Mouse (Mus musculus): ENCODE measurements around the gene Ippk.

Gene Ippk

DNA sequence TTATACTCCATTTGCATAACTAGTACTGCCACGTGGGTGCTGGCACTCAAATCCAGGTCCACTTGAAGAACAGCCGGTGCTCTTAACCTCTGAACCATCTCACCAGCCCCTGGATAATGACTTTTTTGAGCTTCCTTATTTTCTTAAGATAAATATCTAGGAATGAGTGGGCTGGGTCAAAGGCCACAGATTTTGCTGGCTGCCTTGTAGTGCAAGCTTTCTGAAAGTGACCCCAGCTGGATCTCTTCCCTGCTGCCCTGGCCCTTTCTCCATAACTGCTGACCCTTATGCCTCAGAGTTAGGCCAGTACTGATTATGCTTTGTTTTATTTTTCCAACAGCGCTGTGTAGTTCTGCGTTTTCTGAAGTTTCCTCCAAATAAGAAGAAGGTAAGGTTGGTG is 9.5 kb downstream of the Ippk start:
- DNase-seq (ENCODE audit: low spot score in 2 of 2), result no peak

DNA sequence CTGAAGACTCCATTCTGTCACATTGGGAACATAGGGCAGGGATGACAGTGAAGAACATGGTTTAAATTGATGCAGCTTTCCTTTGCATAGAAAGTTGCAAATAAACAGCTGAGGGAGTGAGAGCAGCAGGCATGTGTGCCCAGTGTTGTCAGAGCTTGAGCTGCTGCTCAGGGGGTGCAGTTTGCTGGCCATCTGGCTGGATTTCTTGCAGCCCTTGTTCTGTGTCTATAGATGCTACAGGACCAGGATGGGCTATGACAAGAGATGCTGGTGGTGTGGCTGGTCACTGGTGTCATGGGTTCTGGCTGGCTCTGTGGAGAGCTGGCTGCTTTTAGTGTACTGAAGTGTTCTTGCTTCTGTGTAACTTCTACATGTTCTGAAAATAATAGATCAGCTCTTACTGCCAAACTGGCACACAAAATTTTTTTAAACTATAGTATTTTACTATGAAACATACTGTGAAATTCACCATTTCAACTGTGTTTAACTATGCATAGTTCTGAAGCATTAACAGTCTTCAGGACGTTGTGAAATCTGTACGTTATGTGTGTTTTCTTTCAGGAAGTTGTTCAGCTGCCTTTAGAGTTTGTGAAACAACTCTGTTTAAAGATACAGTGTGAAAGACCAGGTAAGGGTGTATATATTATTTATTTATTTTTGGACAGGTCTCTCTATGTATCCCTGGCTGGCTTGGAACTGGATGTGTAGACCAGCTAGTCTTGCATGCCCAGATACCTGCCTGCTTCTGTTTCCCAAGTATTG is 12.4 kb downstream of the Ippk start:
- no peak for DNase-seq (ENCODE audit: low spot score in 2 of 2)

DNA sequence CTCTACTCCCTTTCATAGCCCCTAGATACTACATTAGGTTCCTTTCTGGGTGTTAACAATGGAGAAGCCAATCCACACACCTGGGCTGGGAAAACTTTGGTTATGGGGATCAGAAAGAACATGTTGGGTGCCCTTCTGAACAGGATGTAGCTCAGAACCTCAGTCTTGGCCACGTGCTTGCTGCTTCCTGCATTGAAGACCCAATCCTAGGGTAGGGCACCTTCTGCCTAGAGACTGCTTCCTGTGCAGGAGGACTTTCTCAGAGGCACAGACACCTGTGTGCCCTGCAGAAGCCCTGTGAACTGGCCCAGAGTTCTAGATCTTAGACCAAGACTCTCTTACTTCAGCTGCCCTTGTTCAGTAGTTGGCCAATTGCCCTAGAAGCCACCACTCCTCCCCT is 14.7 kb downstream of the Ippk start:
- DNase-seq (ENCODE audit: low spot score in 2 of 2), result no peak

DNA sequence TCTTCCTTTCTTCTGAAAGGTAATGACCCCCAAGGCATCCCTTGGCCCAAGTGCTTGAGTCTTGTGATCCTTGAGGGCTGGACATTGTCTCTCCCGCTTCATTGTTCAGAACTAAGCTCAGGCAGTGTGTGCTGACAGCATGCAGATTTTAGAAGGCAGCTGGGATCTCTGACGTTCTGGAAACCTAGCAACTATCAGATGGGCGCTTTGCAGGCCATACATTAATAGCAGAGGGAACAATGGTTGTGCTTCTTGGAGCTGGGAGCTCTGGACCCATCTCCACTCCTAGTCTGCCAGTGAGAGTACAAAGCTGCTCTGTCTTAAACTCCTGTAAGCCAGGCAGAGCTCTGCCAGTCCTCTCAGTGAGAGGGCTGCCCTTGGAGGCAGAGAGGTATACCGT is 15.1 kb downstream of the Ippk start:
- DNase-seq (ENCODE audit: low spot score in 2 of 2), result no peak

DNA sequence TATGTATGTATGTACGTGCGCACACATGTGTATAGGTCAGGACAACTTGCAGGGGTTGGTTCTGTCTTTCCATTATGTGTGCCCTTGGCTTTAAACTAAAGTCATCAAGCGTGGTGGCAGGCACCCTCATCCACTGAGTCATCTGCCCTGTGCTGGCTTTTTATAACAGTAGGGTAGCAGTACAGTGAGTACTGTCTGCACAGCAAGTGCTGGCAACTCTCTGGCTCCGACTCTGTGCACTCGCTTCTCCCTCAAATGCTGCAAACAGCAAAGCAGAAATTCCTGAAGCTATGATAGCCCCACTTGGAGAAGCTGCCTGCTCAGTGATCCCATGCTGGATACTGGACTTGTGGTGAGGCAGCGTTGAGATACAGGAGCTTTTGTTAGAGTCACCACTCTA is 23.4 kb downstream of the Ippk start:
- DNase-seq (ENCODE audit: low spot score in 2 of 2), result no peak

DNA sequence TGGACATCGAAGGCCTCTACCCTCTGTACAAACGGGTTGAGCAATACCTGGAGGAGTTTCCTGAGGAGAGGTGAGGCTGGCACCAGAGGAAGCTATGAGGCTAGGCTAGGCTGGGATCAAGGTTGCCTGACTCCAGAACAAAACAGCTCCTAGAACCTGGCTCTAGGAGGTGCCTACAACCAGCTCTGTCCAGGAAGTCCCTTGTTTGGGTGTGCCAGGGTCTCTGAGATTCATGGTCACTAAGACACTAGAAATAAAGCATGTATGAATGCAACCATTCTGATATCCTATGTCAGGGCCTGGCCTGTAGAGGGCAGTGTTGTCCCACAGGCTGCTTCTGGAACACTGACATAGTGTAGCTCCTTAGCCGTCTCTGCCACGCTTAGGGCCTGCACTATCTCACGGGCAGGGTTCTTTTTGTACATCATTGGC is 28.3 kb downstream of the Ippk start:
- DNase-seq (ENCODE audit: low spot score in 2 of 2), result peak; percentile 64 to 77

DNA sequence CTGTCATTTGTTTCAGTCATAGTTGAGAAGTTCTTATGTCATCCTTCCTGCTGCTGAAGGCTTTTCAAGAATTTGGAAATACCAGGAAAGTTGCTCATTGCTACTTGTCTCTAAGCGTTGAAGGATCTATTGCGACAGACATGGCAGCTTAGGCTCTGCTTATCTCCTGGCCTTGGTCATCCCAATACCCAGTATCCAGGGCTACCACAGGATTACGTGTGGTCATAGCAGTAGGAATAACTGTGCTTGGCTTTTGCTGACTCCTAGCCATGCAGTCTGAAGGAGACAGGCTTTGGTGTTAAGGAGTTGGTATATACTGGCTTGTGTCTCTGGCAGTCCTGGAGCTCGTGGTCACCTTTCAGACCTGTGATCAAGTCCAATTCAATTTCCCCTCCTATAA is 39.2 kb downstream of the Ippk start:
- DNase-seq (ENCODE audit: low spot score in 2 of 2), result peak; percentile 67 to 69

DNA sequence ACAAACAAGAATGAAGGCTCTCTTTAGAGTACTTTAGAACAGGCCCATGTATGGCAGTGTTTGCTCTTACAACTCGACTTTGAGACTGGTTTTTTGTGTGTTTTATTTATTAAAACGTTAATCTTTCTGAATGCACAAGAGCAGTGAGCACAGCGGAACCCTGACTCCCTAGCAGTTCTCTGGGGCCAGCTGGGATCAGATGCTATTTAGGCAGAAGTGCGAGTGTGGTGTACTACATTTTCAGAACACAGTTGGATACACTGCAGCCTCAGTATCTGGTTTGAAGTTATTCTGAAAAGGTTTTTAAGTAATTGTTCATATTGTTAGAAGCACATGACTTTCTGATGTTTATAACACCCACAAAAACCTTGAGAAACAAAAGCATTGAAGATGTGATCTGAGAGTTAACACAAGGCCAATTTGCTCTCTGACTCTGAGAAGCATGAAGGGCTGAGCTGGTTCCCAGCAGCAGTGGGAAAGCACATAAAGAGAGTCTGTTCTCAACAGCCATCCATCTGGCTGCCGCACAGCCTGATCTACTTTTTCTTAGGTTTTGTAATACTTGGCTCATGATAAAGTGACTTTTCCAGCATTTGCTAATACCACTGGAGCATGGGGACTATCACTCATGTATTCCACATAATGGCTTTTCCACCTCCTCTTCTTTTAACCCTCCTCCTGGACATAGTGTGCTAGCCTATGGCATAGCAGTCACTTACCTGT is 39.8 kb downstream of the Ippk start:
- peak; percentile 63 to 78 for DNase-seq (ENCODE audit: low spot score in 2 of 2)

DNA sequence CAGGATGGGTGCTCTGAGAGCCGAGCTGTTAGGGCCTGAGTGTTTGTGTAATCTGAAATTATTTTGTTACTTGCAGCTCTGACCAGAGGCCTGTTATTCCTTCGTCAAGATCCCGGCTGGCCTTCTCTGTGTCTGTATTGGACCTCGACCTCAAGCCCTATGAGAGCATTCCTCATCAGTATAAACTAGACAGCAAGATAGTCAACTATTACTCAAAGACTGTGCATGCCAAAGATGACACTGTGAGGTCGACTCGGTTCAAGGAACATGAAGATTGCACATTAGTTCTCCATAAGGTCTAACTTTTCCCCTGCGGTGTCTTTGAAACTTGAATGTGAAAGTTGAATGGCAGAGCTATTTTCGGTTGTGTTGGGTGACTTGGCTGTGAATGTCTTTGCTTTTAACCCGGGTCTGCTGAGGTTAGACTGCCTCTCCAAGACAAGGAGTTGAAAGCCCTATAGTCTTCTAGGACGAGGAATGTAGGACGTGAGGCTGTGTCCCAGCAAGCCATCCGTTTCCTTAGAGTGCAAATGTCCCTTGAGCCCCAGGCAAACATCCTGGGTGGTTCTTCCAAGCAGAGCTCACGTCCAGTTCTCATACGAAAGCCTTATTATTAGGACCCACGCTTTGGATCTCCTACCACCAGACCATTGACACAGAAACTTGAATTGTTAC is 40.5 kb downstream of the Ippk start:
- peak; percentile 41 to 49 for DNase-seq (ENCODE audit: low spot score in 2 of 2)

DNA sequence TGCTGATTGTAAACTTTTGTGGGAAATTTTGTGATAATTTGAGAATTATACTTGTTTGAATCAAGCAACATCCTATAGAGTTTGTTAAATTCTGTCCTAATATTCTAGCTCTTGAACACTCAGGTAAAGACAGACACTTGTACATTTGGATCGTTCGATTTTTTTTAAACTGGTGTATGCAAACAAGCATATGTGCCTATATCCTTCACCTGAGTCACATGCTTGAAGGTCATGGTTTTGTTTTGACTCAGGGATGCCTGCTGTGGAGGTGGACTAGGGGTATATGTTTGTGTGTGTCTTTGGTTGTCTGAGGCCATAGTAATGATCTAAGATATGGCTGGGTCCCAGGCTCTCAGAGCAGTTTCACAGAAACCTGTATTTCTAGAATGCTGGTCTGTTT is 41.9 kb downstream of the Ippk start:
- no peak for DNase-seq (ENCODE audit: low spot score in 2 of 2)

DNA sequence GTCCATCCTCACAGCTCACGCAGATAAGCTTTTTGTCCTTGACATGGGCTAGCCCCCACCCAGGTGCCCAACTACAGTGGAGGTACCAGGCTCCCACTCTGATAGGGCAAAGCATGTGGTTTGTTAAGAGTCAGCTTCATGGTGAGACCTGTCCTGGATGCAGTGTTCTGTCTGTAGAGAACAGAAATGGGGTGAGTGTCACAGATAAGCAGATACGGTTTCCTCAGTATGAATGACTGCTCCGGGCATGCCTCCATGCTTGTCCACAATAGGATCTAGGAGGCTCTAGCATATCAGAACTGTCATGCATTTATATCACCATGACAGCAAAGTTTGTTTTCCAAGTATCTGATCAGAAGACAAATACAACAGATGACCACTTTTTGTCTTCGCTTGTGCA is 44.8 kb downstream of the Ippk start:
- no peak for DNase-seq (ENCODE audit: low spot score in 2 of 2)

DNA sequence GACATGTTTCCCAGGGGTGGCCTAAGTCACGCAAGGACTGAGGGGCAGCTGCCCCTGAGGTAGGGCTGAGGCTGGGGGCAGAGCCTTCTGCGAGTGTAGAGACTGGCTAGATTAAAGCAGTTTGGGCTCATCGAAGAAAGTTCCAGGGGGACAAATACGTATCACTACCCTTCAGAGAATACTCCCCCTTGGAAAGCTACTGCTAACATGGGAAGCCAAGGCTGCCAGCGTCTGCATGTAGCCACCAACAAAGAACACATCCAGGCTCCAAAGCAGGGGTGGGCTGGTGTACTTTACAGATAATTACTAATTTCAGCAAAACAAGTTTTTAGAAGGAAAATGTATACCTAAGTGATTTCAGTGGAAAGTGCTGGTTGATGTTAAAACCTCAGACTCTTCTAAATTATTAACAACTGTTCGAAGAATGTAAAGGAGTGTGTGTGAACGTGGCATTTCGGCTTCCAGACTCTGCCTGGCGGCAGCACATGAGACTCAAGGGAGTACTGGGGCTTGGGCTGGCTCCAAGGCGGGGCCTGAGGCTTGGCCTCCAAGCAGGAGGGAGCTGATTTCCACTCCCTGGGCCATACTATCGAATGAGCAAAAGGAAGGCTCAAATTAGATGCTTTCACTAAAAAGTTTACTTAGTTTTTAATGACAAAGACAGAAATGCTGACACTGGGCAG is 45.5 kb downstream of the Ippk start:
- peak; percentile 61 to 71 for DNase-seq (ENCODE audit: low spot score in 2 of 2)

DNA sequence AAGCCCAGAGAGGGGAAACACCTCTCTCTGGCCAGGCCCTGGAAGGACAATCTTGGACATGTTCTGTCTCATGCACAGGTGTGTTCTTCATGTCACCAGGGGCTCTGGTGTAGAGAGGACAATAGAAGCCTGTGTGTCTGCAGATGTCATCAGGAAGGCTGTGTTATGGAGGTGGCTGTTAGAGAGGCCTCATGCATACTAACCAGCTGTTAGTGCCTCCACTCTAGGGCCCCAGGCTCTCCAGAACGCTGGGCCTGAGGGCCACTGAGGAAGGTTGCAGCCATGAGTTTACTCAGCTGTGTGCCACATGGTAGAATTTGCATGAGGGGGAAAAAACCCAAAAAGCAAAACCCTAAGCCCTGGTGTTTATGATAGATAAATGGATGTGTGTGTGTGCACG is 46.5 kb downstream of the Ippk start:
- no peak for DNase-seq (ENCODE audit: low spot score in 2 of 2)

DNA sequence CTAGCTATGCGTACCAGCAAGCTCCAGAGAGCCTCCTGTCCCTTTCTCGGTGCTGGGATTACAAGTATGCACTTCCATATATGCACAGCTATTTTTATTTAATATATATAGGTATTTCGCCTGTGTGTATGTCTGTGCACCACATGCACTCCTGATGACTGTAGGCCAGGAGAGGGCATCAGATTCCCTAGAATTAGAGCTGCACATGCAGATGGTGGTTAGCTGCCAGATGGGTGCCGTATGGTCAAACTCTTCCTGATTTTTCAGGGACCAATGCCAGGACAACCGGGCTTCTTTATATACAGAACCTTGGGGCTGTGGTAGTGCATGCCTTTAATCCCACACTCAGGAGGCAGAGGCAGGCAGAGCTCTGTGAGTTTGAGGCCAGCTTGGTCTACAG is 48.0 kb downstream of the Ippk start:
- DNase-seq (ENCODE audit: low spot score in 2 of 2), result no peak

DNA sequence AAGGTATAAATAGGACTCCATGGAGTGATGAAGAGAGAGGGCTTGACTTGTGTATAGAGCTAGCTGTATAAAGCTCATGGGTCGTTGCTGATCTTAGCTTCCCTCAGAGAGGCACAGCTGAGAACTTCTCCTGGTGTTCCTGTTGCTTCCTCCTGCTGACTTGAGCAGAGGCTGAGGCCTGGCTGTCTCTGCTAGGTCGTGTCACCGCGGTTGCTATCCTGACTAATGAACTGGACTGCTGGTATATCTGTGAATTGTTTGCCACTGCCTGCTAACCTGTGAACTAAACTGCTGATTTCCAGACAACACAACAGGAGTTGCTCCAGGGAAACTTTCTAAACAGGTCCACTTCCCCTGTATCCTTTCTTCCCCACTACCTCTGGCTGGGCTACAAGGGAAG is 49.3 kb downstream of the Ippk start:
- no peak for DNase-seq (ENCODE audit: low spot score in 2 of 2)

DNA sequence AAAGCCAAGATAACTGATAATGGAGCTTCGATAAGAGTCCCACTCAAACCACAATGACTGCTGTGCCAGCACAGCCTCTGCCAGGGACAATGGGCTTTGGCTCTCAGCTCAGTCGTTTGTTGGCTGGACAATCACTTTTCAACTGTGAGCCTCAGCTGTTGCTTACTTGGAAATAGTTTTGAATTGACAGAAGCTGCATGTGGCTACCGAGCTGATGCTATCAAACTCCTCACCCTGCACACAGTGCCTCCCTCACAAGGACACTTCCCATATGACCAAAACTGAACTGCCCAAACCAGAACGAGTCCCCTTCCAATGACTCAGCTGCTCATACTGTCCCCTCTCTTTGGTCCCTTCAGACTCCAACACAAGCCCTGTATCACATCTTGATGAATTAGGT is 49.8 kb downstream of the Ippk start:
- DNase-seq (ENCODE audit: low spot score in 2 of 2), result peak; percentile 61 to 69

DNA sequence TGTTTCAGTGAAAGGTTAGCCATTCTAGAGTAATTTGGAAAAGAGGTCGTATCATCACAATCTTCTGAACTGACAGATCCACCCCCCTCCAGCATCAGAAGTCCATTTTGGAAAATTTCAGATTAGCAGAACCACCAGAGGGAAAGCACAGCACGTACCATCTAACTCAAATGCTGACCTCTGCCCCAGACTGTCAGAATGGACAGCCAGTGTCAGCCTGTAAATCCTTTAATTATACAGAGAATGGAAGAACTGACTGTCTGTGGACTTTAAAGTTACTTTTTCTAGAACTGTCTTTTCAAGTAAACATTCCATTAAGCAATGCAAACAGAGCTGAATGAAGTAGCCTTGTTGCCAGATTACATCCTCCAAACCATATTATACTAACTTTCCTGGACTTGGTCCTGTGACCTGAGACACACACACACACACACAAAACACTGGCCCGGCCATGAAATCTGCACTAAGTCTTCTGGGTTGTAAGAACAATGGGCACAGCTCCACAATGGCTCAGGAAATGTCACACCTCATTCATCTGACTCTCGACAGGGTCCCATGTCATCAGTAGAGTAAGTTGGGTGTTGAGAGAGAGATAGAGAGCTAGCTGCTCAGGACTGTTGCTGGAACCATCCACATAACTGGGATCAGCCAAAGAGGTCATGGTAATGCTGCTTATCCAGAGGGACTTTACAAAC is 51.1 kb downstream of the Ippk start:
- no peak for DNase-seq (ENCODE audit: low spot score in 2 of 2)

DNA sequence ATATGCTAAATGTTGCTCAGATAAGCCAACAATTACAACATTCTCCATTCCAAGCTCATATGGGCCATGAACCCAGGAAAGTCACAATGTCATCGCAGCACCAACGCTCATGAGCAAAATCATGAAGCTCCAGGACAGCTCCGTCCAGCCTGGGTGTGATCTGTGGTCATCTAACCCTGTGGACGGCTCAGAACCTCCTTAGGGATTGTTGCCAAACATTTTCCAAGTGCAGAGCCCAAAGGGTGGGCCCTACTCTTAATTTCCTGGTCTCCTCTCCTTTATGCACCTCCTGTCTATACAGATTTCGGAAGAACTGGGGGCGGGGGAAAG is 51.6 kb downstream of the Ippk start:
- DNase-seq (ENCODE audit: low spot score in 2 of 2), result no peak

DNA sequence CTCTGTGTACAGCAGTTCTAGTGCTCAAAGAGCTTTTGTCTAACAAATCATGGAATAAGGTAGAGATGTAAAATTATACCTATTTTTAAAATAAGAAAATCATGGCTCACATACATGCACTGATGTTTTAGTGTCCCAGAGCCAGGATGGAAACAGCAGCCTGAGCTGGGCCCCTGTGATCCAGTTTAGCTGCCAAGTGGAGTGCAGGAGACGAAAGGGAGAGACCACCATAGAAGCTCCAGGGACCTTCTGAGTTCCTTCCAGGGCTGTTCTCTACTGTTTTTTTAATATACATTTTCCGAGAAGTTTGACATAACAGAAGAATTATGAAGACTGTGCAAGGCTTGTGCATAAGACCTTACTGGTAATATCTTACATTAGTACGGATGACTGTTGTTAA is 56.8 kb downstream of the Ippk start:
- DNase-seq (ENCODE audit: low spot score in 2 of 2), result no peak

DNA sequence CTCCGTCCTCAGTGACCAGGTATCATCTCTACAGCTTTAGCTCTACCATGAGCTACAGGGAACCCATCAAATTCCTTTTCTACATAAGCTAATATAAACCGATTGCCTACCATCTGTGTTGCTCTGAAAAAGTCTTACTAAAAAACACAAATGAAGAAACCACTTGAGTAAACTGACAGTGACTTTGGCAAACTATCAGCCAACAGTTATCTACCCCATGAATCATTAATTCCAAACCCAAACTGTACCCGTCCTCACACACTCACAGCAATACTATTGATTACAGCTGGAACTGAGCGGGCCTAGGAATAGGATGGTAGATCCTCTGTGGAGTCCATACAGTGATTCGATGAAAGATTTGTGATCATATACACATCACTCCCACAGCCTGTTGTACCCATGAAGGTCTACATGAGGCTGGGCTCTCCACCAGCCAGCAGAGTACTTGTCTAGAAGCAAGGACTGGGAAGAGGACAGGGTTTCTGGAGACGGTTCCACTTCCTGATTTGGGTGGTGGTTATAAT is 57.9 kb downstream of the Ippk start:
- no peak for DNase-seq (ENCODE audit: low spot score in 2 of 2)

DNA sequence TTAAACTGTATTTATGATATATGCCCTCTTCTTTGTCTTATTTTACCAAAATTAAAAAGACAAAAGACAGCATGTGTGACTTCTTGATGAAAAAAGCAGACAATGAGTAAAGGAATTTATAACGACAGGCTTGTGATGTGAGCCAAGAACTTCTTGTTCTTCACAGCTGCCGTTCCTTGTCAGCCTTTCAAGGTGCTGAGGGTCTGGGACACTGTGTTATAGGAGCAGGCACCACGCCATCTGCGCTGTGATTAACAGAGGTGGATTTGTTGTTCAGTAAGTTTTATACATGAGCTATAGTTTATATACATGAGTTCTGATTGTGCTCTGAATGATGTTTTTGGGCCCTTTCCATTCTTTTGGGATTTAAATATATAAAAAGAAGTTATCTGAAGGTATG is 58.4 kb downstream of the Ippk start:
- DNase-seq (ENCODE audit: low spot score in 2 of 2), result peak in 1 of 2 experiments; percentile 70

DNA sequence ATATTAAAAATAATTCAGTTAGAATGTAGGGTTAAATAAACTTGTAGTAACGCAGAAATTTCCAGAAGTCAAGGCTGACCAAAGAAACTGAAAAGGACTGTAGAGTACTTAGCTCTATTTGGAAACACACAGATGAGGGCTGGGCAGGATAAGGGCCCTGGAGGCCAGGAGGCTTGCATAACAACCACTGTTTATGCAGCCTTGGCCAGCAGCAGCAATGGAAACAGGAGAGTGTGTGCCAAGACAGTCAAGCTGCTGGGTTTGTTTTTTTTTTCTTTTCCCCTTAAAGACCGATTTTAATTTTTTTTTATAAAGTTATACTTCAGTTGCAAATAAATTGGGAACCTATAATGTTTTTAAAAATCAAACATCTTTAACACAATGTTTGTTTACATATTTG is 59.0 kb downstream of the Ippk start:
- DNase-seq (ENCODE audit: low spot score in 2 of 2), result peak; percentile 92 to 93
